Mouse (Mus musculus) kidney, adult 8-10 months (tissue): ENCODE measurements at regions not wholly inside any gene's neighbourhood (a gene's known extent, or its start where the extent isn't known, plus 50 kb on each side); places are given as distances from the start of the nearest gene placed in this dataset.

Experiments used
- DNase-seq, 2 experiments: peaks; one replicate each; pipeline ENCODE4 v3.0.0; 2022

DNA sequence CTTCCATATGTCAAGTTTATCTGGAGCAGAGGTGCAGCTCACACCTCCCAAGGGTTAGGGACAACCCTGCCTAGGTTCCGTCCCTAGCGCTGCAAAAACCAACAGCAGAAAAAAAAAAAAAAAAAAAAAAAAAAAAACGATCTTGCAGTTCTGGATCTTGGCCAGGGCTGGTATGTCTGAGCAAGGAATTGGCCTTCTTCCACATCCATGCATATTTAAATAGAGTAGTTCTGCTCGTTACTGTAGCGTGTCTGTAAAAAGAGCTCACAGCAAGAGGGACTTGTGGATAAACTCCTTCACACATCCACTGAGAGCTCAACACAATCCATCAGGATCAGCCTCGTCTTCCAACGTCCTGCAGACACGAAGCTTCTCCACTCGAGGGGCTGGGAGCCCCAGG is 639.4 kb upstream of the Adam5 start:
- peak in 1 of 2 experiments; percentile 42 for DNase-seq

DNA sequence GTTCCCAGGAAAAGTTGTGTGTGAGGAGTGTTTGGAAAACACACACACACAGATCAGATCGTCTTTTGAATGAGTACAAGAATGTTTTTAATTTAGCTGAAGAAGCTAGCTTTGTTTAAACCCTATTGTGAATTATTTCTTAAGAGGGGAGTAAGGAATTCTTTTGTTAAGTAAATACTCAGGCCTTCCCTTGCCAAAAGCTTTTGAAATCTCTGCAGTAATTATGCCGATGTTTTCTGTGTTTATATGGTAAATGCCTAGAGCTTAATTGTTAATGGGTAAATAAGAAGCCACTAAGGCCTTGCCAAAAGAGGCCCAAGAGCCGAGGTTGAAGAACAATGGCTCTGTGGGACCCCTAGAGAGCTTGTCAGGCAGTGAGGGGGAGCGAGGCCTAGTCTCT is 638.3 kb upstream of the Adam5 start:
- DNase-seq: no peak

DNA sequence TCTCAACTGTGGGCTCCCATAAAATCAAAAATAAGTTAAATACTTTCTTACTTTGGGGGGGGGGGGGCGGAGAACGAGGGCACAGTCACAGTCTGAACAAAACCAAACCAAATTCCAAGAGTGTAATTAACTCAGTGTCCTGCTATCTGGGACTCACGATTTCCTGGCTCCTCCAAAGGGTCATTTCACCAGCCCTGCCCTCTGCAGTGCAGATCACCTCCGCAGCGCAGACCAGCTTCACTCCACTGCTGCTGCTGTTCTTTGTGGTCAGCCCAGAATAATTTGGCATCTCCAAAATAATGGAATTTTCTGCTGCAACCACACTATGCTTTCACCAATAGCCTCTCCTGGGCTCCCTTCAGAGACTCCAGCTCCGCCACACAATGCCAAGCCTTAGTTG is 631.5 kb upstream of the Adam5 start:
- no peak for DNase-seq

DNA sequence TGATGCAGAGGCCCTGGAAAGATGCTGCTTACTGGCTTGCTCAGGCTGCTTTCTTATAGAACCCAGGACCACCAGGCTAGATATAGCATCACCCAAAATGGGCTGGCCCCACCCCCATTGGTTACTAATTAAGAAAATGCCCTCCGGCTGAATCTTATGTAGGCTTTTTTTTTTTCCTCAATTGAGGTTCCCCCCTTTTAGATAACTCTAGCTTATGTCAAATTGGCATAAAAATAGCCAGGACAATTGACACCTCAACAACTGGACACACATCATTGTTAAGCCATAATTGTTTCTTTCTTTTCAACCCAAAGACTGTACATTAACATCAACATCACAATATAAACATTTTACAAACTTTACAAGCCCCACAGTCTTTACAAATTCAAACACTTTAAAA is 630.8 kb upstream of the Adam5 start:
- DNase-seq: no peak

DNA sequence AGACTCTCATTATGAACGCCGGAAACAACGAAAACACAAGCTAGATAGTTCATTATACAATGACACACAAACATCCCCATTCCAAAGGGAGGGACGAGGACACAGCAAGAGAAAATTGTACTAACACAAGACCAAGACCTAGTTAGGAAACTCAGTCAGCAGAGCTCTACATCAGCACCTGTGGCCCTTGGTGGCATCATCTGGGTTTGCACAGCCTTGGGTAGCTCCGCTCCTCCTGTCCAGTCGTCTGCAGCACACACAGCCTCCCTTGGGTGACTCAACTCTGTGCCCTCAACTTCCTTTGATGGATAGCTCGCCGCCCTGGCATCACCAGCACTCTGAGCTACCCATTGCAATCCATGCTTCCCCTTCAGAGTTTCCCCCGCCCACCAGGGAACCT is 629.7 kb upstream of the Adam5 start:
- DNase-seq: no peak

DNA sequence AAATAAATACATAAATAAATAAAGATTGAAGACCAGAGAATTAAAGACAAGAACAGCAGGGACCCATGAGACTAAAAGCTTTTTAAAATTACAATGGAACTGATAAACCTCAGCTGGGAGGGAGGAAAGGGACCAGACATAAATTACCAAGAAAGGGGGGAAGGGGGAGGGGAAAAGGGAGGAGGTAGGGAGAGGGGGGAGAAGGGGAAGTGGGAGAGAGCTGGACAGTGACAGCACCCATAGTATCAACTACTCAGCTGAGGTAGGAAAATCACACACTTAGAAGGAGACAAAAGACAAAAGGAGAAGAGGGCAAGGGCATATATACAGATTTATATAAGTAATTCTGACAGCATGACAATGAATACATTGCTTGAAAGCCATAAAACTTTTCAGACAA is 626.4 kb upstream of the Adam5 start:
- DNase-seq: no peak

DNA sequence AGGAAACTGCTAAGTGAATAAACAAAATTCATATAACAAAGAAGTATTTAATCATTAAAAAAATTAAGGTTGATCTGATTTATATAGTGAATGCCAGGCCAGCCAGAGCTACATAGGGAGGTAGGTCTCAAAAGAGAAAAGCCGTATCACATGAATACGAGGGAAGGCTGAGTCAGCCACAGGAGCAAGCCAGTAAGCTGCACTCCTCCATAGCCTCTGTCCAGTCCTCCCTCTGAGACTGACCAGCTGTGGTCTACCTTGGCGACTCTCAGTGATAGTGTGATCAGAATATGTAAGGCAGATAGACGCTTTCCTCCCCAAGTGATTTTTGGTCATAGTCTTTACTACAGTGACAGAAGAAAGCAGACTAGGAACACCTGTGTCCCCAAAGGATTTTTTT is 625.4 kb upstream of the Adam5 start:
- DNase-seq: no peak

DNA sequence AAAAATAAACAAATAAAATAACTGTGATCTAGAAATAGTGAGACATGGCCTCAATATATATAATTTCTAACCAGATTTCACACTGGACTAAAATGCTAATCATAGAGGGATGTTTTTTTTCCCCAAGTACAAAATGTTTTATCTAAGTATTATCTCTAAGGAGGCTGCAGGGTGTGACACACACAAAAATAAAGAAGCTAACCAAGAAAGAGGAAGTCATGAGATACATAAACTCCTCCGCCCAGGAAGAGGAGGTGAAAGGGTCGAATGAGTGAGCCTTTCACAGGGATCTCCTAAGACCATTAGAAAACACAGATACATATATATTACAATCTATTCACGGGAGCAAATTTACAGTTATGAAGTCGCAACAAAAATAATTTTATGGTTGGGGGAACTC is 623.7 kb upstream of the Adam5 start:
- DNase-seq: no peak

DNA sequence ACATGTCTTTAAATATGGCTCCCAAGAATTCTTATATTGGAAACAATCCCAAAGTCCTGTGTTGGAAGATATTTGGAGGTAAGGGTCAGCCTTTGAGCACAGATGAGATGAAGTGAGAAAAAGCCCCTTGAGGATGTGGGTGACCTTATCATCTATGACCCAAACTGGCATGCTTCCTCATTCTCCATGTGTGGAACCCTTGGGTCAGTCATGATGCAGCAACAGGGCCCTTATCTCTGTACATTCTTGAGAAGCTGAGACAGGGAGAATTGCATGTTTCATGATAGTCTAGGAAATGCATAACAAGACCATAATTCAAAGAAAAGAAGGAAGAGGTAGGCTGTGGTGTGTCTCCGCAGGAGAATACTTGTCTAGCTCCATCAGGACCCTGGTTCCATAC is 621.8 kb upstream of the Adam5 start:
- DNase-seq: no peak

DNA sequence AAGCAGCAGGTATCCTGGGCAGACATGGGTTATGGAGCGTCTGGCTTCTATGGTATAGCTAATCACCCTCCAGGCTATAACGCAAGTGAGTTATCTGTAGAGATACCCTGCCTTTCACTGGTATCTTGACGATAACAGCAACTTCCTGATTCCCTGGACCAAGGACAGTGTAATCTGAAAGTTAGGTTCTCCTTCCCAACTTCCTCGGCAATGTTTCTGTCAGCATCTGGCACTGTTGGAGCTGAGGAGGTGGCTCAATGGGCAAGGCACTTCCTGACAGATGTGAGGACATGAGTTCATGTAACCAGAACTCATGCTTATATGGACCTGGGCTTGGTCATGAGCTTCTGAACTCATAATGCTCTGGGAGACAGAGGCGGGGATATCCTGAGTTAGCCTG is 620.9 kb upstream of the Adam5 start:
- DNase-seq: no peak

DNA sequence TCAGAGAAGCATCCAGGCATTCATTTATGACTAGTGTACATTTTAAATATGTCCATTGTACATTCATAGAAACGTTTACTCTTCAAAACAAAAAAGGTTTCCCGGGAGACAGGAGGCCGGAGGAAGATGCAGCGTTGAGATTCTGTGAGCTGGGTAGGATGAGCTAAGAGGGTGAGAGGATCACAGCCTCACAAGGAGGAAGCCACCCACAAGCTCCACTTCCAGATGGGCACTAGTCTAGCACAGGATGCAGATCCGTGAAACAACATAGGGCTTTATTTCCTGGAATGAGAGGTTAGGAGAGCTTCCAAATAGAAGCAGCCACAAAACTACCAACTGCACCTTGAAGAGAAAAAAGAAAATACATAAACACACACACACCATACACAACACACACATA is 619.4 kb upstream of the Adam5 start:
- no peak for DNase-seq

DNA sequence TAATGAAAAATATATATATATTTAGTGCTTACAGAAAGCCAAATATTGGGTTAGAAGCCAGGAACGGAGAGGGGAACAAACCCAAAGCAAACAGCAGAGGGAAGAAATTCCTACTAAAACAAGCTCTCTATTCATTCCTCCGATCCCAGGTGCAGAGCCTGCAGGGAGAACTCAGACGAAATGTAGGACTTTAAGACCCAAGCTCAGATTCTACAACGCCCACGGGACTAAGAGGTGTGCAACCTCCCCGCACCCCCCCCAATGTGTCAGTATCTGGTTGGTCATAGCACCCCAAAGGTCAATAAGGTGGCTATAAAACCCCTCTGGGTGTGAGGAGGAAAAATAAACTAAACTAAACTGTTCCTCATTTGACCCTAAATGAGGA is 616.9 kb upstream of the Adam5 start:
- DNase-seq: no peak

DNA sequence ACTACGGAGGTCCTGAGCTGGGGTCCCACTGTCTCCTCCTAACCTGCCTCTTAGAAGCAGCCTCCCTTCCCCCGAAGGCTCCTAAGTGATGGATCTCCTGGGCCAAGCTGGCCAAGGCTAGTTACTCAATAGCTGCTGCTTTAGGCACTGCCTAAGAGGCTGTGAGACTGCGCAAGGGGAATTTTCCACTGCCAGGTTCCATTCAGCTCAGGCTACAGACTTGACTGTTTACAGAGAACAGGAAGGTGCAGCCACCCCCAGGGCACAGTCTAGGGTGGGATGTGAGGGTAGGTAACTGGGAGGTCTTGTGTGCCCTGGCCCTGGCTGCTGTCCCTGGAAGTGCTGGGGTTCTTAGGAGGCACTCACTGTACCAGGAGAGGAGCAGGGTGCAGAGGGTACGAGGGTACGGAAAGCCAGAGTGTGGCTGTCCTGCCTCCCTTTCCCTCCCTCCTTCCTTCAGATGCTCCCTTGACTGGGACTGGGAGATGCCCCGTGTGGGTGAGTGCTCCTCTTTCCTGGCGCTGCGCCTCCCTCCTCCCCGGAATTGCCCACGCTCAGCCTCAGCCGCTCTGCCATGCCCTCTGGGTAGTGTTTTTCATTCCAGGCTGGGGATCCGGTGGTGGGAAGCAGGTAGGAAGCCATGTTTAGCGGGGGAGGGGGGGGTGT is 616.4 kb upstream of the Adam5 start:
- peak; percentile 63 to 64 for DNase-seq

DNA sequence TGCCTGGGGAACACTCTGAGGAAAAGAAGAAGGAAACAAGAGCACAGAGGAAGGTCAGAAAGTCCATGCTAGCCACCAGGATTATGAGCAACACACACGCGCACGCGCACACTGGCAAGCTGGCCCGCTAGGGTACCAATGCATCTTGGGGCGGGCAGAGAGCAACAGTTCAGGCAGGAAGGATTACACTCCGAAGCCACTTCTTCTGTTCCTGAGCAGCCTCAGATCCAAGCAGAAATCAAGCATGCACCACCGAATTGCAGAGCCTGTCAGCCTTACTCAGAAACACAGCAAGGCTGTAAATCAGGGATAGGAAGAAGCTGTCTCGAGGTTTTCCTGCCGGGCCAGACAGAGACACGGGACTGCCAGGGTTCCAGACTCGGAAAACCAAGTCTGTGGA is 615.8 kb upstream of the Adam5 start:
- DNase-seq: peak; percentile 53 to 54

DNA sequence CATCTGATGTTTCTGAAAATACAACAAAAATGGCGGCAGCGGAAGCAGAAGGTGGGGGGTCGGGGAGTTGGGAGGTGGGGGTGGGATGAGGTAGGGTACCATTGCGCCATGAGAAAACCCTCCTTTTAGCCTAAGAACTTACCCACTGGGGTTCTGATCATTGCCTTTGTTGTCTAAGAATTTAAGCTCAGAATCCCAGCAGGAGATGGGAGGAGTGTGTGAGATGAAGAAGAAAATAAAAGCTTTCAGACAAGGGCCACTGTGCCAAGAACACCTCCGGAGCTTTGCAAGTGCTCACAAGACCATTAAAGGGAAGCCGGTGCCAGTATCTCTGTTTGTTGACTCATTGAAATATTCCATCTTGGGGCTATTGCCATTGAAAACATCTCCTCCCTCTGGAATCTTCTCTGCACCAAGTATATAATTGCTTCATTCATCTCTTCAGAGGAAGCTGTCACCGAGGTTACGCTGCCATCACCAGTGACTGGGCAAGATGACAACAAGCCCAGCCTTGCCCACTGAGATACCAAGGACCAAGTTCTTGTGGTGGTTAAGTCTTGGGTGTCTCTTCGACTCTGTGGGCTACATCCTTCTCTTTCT is 614.0 kb upstream of the Adam5 start:
- no peak for DNase-seq

DNA sequence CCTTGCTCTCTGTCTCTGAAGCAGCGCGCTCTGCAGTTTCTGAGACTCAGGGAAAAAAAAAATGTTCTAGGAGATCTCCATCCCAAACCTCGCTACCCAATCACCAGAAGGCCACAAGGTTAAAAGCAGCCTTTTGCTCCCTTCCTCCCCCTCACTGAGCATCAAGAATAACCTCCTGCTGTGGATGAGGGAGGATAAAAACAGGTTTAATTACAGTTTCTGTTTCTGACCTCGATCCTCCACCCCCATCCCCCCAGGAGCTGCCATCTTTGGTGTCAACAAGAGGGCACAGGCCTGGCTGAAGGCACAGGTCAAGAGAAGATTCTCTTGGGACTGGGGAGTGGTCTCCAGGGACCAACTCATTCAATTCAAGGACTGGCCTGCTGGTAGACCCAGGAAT is 613.0 kb upstream of the Adam5 start:
- no peak for DNase-seq

DNA sequence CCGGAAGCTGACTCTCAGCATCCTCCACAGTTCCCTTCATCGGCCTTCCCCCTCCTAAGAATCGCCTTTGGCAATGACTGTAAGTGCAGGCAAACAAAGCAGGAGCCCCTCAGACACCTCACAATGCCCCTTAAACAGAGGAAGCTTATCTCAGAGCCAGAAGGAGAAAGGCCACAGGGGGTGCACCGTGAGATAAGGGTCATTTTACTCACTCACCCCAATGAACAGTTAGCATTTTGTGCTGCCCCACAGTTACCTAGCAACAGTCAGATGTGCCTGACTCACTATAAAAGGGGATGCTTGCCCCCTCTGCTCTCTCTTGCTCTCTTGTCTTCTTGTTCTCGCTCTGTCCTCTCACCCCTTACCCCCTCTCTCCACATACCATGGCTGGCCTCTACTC is 606.4 kb upstream of the Adam5 start:
- DNase-seq: no peak

DNA sequence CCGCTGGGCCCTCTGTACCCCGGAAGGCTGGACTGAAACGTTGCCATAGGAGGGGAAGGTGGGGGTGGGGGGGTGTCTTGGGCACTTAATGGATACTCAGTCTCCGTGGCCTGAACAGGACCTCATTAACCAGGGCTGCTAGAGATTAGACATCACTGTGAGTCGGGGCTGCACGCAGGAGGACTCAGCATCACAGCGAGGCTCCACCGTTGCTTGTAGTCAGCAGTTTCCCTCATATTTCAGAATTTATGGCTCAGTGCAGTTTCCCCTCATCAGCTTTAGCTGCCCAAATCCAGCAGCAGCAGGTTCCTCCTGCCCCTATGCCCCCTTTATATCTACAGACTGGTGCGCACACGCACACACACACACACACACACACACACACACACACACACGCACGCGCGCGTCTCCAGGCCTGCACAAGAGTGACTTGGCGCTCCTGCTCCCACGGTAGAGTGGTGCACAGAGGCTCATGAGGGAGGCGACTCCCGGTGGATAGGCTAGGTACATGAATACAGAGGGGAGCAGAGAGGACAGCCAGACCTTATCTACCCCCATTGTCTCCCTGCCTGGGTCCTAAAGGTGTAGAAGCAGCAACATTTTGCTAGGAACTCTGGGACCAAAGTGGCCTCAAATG is 605.8 kb upstream of the Adam5 start:
- no peak for DNase-seq

DNA sequence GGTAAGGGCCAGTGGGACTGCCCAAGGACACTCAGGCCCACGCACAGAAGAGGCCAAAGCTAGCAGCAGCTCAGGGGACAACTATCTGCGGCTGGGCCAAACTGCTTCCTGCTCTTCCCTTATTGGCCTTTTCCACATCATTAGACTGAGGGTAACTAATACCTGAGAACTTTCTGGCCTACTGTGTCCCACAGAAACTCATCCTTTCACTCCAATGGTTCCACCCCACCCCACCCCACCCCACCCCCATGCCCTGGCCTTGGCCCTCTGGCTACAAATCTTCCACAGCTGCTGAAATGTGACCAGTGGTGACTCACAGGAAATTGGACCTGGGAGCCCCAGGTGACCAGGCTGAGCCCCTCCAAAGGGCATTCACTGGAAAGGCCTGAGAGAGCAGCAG is 604.6 kb upstream of the Adam5 start:
- no peak for DNase-seq

DNA sequence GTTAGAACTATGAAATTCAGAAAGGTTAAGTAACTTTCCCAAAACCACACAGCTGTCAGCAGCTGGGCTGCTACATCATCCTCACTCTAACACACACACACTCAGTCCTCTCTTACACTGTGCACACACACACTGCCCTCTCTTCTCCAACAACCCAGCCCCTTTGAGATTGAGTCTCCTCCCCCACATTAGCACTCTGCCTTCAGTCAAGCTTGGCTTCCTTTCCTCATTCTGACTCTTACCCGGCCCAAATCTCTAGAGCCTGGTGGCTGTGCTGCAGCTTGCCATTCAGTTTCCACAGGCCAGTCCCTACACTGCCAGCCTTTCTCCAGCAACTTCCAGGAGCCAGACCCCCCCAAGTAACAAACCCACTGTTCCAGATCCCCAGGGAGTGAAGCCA is 602.0 kb upstream of the Adam5 start:
- no peak for DNase-seq

DNA sequence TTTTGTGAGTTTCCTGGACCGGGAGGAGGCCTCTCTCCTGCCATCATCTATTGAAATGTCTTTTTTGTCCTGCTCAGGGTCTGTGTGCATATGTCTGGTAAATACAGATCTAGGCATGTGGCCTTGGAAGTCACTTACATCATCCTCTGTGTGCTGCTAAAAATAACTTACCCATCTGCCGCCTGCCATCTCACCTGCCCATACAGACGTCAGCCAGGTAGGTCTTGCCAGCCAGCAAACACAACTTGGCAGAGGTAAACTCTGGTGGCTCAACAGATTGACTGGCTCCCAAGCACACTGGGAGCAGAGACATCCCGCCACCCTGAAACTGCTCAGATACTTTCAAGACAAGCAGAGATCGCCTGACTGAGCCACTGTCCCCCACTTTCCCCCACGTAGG is 597.3 kb upstream of the Adam5 start:
- no peak for DNase-seq

DNA sequence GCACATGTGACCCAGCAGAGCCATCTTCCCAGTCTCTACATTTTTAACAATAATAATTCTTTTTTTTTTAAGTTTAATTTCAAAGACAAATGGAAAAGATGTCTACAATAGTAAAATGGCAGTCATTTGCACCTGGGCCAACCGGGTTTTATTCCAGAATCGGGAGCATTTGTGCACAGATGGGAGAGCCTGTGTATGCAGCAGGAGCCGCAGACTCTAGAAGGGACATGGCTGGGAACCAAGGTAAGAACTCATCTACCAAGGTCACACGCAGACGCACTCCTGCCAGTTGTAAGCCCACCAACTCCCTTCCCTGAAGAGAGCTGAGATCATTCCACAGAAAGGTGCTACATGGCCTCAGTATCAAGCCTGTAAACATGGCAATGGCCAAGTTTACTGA is 586.4 kb upstream of the Adam5 start:
- DNase-seq: no peak

DNA sequence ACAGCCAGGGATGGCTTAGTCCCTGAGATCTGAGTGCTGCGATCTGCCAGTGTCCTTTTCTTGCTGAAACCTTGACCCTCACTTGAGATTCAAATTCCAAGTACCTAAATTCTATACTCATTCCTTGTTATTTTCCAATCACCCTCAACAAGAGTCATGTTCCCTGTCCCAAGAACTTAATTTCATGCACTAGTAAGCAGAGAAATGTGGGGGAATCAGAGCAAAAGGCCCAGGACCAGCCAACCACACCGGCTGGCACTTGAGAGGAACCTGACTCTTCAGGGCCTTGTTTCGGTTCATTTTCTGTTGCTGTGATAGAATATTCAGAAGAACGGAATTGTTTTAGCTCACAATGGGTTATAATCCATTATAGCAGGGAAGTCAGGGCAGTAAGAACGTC is 583.7 kb upstream of the Adam5 start:
- no peak for DNase-seq

DNA sequence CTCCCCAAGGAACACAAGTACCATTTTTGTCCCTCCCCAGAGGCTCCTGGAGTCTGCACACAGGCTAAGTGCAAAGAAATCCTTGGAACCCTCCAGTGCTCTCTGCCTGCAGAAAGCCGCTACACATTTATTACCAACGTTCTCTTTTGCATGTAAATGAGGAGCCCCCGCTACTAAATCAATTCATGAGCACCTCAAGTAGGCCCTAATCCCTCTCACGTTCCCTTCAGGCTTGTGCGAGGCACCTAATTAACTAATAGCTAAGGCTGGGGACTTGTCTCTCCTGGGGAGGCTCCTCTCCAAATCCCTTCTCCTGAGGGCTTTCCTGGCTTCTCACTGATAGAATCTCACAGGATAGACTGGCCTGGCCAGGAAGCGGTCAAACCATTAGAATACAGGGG is 568.6 kb upstream of the Adam5 start:
- DNase-seq: no peak

DNA sequence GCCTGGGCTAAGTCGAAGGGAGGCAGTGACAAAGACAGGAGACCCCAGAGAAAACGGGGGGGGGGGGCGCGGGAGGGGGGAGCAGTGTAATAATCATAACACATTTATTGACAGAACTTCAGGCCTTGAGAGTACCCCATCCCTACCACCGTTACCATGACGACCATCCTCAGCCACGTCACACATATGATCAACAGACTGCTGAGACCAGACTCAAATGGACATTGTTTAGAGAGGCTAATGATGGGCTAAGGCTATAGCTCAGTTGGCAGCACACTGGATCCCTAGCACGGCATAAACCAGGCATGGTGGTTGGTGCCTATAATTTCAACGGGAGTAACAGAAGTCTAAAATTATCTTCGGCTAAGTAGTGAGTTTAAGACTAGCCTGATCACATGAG is 565.8 kb upstream of the Adam5 start:
- DNase-seq: no peak
